Mouse (Mus musculus): ENCODE measurements around the gene Lrrn3.
A peak's percentile ranks its signal among the peaks of the same experiment; 100 is the strongest.

Gene Lrrn3

GRCm38 (mm10) chr12:41486331-41486730, at the start of gene Lrrn3:
Gene Lrrn3 (minus strand): TSS chr12:41486431.
- DNase-seq: no peak

- DNase-seq: no peak
Measured at GRCm38 (mm10) chr12:41528410-41528809, 42.2 kb upstream of the Lrrn3 start.

GRCm38 (mm10) chr12:41526688-41527087, 40.5 kb upstream of the Lrrn3 start:
- DNase-seq: no peak

DNA sequence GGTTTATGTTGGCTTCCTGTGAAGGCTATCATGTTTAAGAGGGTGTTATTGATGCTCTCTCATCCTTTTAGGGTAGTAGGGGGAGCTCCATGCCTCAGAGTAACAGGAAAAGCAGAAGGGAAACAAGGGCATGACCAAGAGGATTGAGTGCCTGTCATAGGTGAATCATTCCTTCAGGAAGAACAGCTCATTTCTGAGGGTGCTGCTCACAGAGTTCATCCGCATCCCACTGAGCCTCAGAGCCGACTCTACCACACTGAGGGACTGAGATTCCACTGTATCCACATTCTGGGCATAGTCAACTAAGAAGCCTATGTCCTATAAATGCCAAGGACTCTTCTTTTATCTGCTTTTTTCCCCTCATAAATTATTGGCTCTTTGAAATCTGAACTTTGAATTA, 35.4 kb upstream of the Lrrn3 start:
- no peak for DNase-seq

GRCm38 (mm10) chr12:41520326-41520725, 34.1 kb upstream of the Lrrn3 start:
- DNase-seq: no peak

- DNase-seq: no peak
Measured at GRCm38 (mm10) chr12:41518897-41519296, 32.7 kb upstream of the Lrrn3 start.

DNA sequence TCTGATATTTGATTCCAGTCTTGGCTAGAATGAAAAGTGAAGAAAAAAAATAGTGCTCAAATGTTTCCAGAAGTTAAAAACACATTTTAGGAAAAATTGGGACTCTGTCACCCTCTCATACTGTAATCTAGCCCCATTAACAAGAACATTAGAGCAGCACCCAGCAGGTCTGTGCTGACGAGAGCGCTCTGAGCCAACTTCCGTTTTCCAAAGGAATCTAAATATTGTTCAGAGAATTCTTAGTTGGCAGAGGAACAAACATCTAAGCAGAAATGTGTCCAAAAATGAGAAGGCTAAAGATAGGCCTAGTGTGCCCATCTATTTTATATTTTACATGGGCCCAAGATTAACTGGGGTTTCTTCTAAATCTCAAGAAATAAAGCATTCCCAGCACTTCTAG, 24.4 kb upstream of the Lrrn3 start:
- no peak for DNase-seq

DNA sequence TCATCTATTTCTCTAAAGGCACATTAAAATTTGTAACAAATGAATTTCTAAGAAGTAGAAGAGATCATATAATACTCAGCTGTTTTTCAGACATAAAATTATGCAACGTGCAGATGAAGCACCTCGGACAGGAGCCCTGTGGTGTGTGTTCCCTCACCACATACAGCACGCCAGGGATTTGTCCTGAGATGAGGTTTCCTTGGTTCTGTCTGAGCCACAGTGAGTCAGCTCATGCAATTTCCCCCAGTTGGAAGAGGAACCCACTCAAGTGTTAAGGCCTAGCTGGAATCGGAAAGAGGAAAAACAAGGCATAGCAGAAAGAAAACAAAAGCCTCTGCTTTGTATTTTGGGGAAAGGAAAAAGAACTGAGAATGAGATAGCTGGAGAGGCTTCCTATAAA, 22.4 kb upstream of the Lrrn3 start:
- no peak for DNase-seq

DNA sequence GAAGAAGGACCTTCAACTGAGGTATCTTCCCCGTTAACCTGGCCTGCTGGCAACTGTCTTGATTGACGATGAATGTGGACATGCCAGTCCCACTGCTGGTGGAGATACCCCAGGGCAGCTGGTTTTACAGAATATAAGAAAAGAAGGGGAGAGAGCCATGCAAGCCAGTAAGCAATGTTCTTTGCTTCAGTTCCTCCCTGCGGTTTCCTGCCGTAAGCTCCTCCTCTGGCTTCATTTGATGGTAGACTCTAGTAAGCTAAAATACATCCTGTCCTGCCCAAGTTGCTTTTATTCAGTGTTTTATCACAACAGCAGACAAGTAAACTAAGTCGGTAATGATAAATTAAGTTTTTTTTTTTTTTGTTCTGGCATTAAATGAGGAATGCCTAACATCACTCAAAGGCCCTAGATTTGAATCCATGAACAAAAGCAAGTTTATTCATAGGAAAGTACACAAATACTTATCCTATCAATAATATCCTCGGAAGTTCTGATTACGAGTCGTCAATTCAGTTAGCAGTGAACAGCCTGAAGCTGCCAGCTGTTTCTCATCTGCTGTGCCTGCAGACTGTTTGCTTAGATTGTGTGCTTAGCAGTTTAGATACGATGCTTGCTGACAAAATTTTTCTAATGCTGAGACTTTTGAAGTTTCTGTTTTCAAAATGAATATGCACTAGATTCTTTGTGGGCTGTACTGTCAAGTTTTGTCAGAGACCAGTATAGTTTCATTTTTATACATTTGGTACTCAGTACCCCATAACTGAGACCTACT, 14.0 kb upstream of the Lrrn3 start:
- peak in 1 of 2 experiments; percentile 17 for DNase-seq

- DNase-seq: no peak
Measured at GRCm38 (mm10) chr12:41494620-41495019, 8.4 kb upstream of the Lrrn3 start.

GRCm38 (mm10) chr12:41487005-41487404, 774 bp upstream of the Lrrn3 start:
- DNase-seq: no peak

GRCm38 (mm10) chr12:41485512-41486215, 567 bp downstream of the Lrrn3 start:
- DNase-seq: no peak

- no peak for DNase-seq
Measured at GRCm38 (mm10) chr12:41484689-41485511, 1.3 kb downstream of the Lrrn3 start.

- no peak for DNase-seq
Measured at GRCm38 (mm10) chr12:41483593-41484451, 2.4 kb downstream of the Lrrn3 start.

DNA sequence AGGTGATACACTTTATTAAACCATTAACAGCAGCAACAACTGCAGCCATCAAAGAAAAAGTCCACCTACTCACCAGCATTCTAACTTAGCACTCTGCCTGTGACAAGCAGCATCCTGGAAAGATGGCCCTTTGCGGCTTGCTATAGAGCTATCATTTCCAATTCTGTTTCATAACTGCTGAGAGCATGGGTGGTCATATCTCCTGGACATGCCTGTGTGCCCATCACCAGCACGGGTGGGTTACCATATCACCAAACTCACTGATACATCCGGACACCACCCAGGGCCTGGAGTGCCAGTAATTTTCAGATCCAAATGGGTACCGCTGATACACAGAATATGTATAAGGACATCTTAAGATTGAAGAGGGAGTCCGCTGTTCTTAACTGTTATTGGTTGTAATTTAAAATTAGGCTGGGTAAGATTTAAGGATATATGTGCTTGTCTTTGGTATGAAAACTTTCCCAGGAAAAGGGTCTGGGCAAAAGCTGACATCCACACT, 3.1 kb downstream of the Lrrn3 start:
- DNase-seq: no peak

GRCm38 (mm10) chr12:41481486-41481885, 4.7 kb downstream of the Lrrn3 start:
- no peak for DNase-seq

DNA sequence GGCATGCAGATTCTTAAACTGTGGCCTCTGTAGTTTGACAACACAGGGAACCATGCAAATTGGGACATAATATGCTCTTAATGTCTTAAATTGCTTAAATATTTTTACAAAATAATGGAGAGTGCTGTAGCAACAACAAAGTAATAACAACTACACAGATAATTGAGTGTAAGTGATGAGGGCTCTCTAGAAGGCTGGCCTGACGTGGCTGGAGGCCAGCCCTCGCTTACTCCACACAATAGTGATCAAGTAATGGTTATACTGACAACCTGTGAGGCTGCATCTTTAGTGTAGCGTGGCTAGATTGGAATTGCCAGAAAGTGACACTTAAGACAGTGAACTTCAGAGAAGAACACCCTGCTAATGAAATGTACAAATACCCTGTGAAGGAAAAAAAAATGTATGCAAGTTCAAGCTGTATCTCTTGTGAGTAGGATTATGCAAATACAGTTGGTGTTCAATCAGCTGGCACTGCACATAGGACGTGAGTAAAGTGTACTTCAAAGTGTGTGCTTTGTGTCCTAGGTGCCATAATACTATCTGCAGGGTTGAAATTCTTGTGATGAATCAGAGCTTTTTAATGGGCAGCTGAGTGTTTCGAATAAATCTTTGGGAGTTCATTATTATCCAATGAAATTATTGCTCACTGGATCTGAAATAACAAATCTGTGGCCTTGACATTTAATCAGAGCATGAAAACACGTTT, 17.0 kb downstream of the Lrrn3 start:
- no peak for DNase-seq

- DNase-seq: no peak
Measured at GRCm38 (mm10) chr12:41468374-41468991, 17.7 kb downstream of the Lrrn3 start.

DNA sequence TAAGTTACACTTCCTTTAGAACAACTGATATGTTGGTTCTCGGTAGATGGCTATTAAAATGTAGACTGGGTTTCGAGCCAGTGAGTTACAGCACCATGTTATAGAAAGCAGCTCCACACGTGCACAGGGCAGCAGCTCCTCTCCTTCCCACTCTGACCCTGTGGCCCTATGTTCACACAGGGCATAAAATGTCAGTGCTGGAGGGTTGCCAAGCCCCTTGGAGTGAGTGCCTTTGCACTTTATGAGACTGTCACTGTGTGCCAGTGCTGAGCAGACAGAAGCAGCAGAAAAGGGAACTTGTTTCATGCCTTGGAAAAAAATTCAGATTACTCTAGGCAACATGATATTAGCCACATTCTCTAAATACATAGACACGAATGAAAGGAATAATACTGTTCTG, 47.8 kb downstream of the Lrrn3 start:
- no peak for DNase-seq

GRCm38 (mm10) chr12:41436206-41436985, 49.8 kb downstream of the Lrrn3 start:
- no peak for DNase-seq
